Comparison of ENCODE assay signal across 24 mouse cellular contexts in genomic region chr6:117351846-117352245, GRCm38 (mm10).
DNase-seq lines count a peak whose midpoint lies in the region; ATAC-seq and TF ChIP-seq lines count a peak whose summit lies in the region.
"Had no signal": no experiment of that assay in that cellular context is flagged by ENCODE, and none has a peak within 500 bp of the region (broad histone marks: within the 10 kb centered on the region; RNA-seq: fewer than 3 reads in every experiment).

No protein-coding gene starts in this region.

- no peak overlapping the region for H3K4me3 ChIP-seq in embryonic facial prominence, embryonic 14.5 days (ENCODE audit: low read depth, low read length)
- H3K4me3 ChIP-seq in embryonic facial prominence, embryonic 10.5 days: no peak overlapping the region
- no peak overlapping the region for H3K4me3 ChIP-seq in hindbrain, postnatal 0 days (ENCODE audit: low read length)
- H3K4me3 ChIP-seq: embryonic facial prominence, embryonic 12.5 days; heart, adult 2 months; heart, embryonic 10.5 days; heart, embryonic 13.5 days had no signal

- H3K27ac ChIP-seq in embryonic facial prominence, embryonic 14.5 days (replicated peaks; ENCODE audit: low read depth, low read length): no peak overlapping the region
- H3K27ac ChIP-seq in embryonic facial prominence, embryonic 10.5 days (replicated peaks): no peak overlapping the region
- H3K27ac ChIP-seq in hindbrain, postnatal 0 days: no peak overlapping the region
- H3K27ac ChIP-seq: embryonic facial prominence, embryonic 12.5 days; heart, embryonic 10.5 days; heart, embryonic 13.5 days; hindbrain, embryonic 14.5 days had no signal

- H3K9me3 ChIP-seq in embryonic facial prominence, embryonic 14.5 days (ENCODE audit: control insufficient read depth, low read length): no peaks in the 10 kb centered on the region
- no peaks in the 10 kb centered on the region for H3K9me3 ChIP-seq in embryonic facial prominence, embryonic 10.5 days
- H3K9me3 ChIP-seq in hindbrain, postnatal 0 days (ENCODE audit: low read length): no peaks in the 10 kb centered on the region
- H3K9me3 ChIP-seq: embryonic facial prominence, embryonic 12.5 days; heart, embryonic 10.5 days; heart, embryonic 13.5 days had no signal

- no peak for ATAC-seq in embryonic facial prominence, embryonic 14.5 days (ENCODE audit: low read depth)
- ATAC-seq in hindbrain, postnatal 0 days: no peak
- ATAC-seq: forebrain, embryonic 14.5 days had no signal

- no peak overlapping the region for H3K9ac ChIP-seq in embryonic facial prominence, embryonic 14.5 days (ENCODE audit: low read depth, low read length)
- H3K9ac ChIP-seq in hindbrain, postnatal 0 days (replicated peaks; ENCODE audit: low read length): no peak overlapping the region
- H3K9ac ChIP-seq: embryonic facial prominence, embryonic 12.5 days; heart, embryonic 13.5 days; hindbrain, embryonic 14.5 days had no signal

- intact Hi-C loops in gastrocnemius, postnatal 14 days (cut with DNase I; ENCODE audit: low total_unique reads): no loop called here

- H3K27me3 ChIP-seq in embryonic facial prominence, embryonic 14.5 days (replicated peaks; ENCODE audit: control insufficient read depth, insufficient read depth, low read length): no peaks in the 10 kb centered on the region
- H3K27me3 ChIP-seq in embryonic facial prominence, embryonic 10.5 days (replicated peaks; ENCODE audit: low read depth, poor library complexity, severe bottlenecking): no peaks in the 10 kb centered on the region
- H3K27me3 ChIP-seq in hindbrain, postnatal 0 days (ENCODE audit: insufficient read depth, low read length): no peaks in the 10 kb centered on the region
- H3K27me3 ChIP-seq: embryonic facial prominence, embryonic 12.5 days; heart, embryonic 13.5 days had no signal

- H3K36me3 ChIP-seq in embryonic facial prominence, embryonic 14.5 days (ENCODE audit: control insufficient read depth, insufficient read depth, low read length): no peaks in the 10 kb centered on the region
- H3K36me3 ChIP-seq in embryonic facial prominence, embryonic 10.5 days (replicated peaks): no peaks in the 10 kb centered on the region
- H3K36me3 ChIP-seq in hindbrain, postnatal 0 days (ENCODE audit: insufficient read depth, low read length): no peaks in the 10 kb centered on the region
- H3K36me3 ChIP-seq: embryonic facial prominence, embryonic 12.5 days; G1E; heart, embryonic 10.5 days; heart, embryonic 13.5 days had no signal

- no peaks in the 10 kb centered on the region for H3K4me1 ChIP-seq in embryonic facial prominence, embryonic 14.5 days (ENCODE audit: control insufficient read depth, insufficient read depth, low read length)
- H3K4me1 ChIP-seq in embryonic facial prominence, embryonic 10.5 days: 0 out of 2 replicates have a peak, but pooled peaks cover 5% of the 10 kb centered on the region
- no peaks in the 10 kb centered on the region for H3K4me1 ChIP-seq in hindbrain, postnatal 0 days (ENCODE audit: insufficient read depth, low read length)
- H3K4me1 ChIP-seq: embryonic facial prominence, embryonic 12.5 days; heart, embryonic 10.5 days; heart, embryonic 13.5 days had no signal

- 45% methylated on average over 1 of the region's 1 CpGs for WGBS in embryonic facial prominence, embryonic 14.5 days
- 39% methylated on average over 1 of the region's 1 CpGs for WGBS in embryonic facial prominence, embryonic 10.5 days
- 66% methylated on average over 1 of the region's 1 CpGs for WGBS in hindbrain, postnatal 0 days

- no peak for TF ChIP-seq CTCF in hindbrain, postnatal 0 days (IDR thresholded peaks at IDR 0.05; ENCODE audit: low read depth)

- DNase-seq in embryonic facial prominence, embryonic 14.5 days (ENCODE audit: low spot score): peak; percentile 42
- DNase-seq in embryonic facial prominence, embryonic 10.5 days (ENCODE audit: low spot score): no peak
- peak; percentile 100 for DNase-seq in 3T3-L1 (ENCODE audit: low read depth, low spot score)
- DNase-seq in NIH3T3 (ENCODE audit: low read depth): peak; percentile 98
- peak; percentile 78 for DNase-seq in fibroblast of lung, adult 2 months (ENCODE audit: low read depth)
- no peak for DNase-seq in gastrocnemius, postnatal 14 days
- no peak for DNase-seq in hindbrain, postnatal 0 days (ENCODE audit: low spot score)
- DNase-seq: adrenal gland, adult 2 months; adrenal gland, postnatal 14 days; cerebellum, adult 11 months; cerebellum, adult 2 months; cerebellum, adult 9-11 months; gastrocnemius, postnatal 36 days; heart, adult 2 months; heart, postnatal 14 days; heart, postnatal 4 days; kidney, adult 11 months; kidney, adult 8-10 months had no signal

- H3K4me2 ChIP-seq in embryonic facial prominence, embryonic 14.5 days (ENCODE audit: low read depth, low read length): no peak overlapping the region
- no peak overlapping the region for H3K4me2 ChIP-seq in hindbrain, postnatal 0 days (ENCODE audit: low read depth, low read length)
- H3K4me2 ChIP-seq: embryonic facial prominence, embryonic 12.5 days; heart, embryonic 13.5 days; hindbrain, embryonic 14.5 days had no signal

Comparison
In these comparisons a context has a peak if more than half of its experiments do, and no peak if none do; other contexts are left out.
1. DNase-seq: peak in embryonic facial prominence, embryonic 14.5 days (single experiment), 3T3-L1 (single experiment), NIH3T3 (single experiment) and fibroblast of lung, adult 2 months (single experiment); none in embryonic facial prominence, embryonic 10.5 days (single experiment), gastrocnemius, postnatal 14 days (single experiment) and hindbrain, postnatal 0 days (single experiment).